Comparison of ENCODE assay signal across 9 mouse cellular contexts in the genomic region with DNA sequence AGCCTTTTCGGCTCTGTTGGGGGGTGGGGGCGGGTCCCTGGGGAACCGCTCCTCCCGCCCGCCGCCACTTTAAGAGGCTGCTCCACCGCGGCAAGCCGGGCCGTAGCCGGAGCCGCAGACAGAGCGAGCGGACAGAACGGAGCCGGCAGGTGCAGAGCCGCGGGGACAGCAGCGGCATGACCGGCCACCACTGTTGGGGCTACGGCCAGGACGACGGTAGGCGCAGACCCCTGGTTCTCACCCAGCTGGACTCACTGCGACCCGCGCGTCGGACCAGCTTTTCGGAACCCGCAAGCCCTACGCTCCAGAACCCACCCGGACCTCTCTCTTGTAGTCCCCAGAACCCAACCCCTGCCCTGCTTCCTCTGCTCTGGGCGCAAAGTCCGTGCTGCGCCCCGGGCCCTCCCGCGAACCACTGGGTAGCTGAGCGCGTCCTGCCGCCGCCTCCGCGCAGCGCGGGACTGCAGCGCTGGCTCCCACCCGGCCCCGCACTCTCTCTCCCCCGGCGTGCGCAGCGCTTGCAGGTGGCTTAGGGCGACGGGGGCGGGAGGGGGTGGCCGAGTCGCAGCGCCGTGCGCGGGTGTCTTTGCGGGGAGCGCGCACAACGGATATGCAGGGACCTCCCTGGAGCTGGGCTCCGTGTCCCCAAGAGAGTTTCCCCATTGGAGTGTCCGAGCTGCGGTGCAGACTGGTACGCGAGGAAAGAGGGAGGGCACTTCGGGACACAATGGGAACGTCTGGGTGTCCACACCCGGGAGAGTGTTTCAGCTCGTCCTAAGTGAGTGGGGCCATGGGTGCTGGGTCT. TPM values are rescaled to one million over a fixed set of nuclear protein-coding genes. Genes with fewer than 3 reads are reported as not detected.
DNase-seq lines count a peak whose midpoint lies in the region; ATAC-seq and TF ChIP-seq lines count a peak whose summit lies in the region.
"Had no signal": no experiment of that assay in that cellular context is flagged by ENCODE, and none has a peak within 500 bp of the region (broad histone marks: within the 10 kb centered on the region; RNA-seq: fewer than 3 reads in every experiment).

No protein-coding gene starts in this region.

- no peak for TF ChIP-seq CTCF in bone marrow macrophage, adult 2 months (IDR thresholded peaks at IDR 0.05; ENCODE audit: low read depth, low read length)
- TF ChIP-seq CTCF in liver, embryonic 14.5 days (IDR thresholded peaks at IDR 0.05; ENCODE audit: low read depth) = no peak

- H3K4me1 ChIP-seq in bone marrow macrophage, adult 2 months (ENCODE audit: control insufficient read depth, insufficient read depth, low read length) = no peaks in the 10 kb centered on the region
- peaks cover 15% of the 10 kb centered on the region for H3K4me1 ChIP-seq in forebrain, embryonic 13.5 days
- H3K4me1 ChIP-seq in intestine, embryonic 16.5 days (ENCODE audit: control insufficient read depth, insufficient read depth, low read length) = peaks cover 9% of the 10 kb centered on the region; the same call in 1 of the 2 replicates
- H3K4me1 ChIP-seq in liver, embryonic 14.5 days (replicated peaks; ENCODE audit: control insufficient read depth in 2 of 2, insufficient read depth in 2 of 2, low read length in 1 of 2) = no peaks in the 10 kb centered on the region; a peak in 1 of 4 replicates

- peak overlapping the region; percentile 50 for H3K9ac ChIP-seq in forebrain, embryonic 13.5 days
- H3K9ac ChIP-seq in intestine, embryonic 16.5 days (ENCODE audit: low read depth, low read length) = peak overlapping the region; percentile 61
- H3K9ac ChIP-seq in liver, embryonic 14.5 days (replicated peaks) = no peak overlapping the region

- H3K4me3 ChIP-seq in bone marrow macrophage, adult 2 months (ENCODE audit: insufficient read depth, low read length) = peak overlapping the region; percentile 54
- peak overlapping the region; percentile 46 for H3K4me3 ChIP-seq in forebrain, embryonic 13.5 days
- H3K4me3 ChIP-seq in intestine, embryonic 16.5 days (ENCODE audit: low read length) = peak overlapping the region; percentile 58
- peak overlapping the region; percentile 41 to 48 for H3K4me3 ChIP-seq in liver, embryonic 14.5 days (ENCODE audit: insufficient read depth in 1 of 2, low read depth in 2 of 2, low read length in 2 of 2)

- no peak for TF ChIP-seq POLR2A in bone marrow macrophage, adult 2 months (IDR thresholded peaks at IDR 0.05; ENCODE audit: borderline replicate concordance, low read depth, low read length)

- peak; percentile 17 to 20 for DNase-seq in heart, adult 18-20 months
- no peak for DNase-seq in heart, adult 9 months (ENCODE audit: low spot score in 2 of 2)
- DNase-seq in liver, embryonic 14.5 days (ENCODE audit: low read depth in 3 of 3, low spot score in 3 of 3) = no peak
- DNase-seq in right cerebral cortex, postnatal 10 days (ENCODE audit: low spot score in 2 of 2) = peak; percentile 58 to 60
- DNase-seq in c-Kit-positive CD71-positive TER-119-positive erythroid progenitor cells, embryonic 14.5 days (ENCODE audit: low spot score) = no peak

- H3K9me3 ChIP-seq in forebrain, embryonic 13.5 days (replicated peaks) = no peaks in the 10 kb centered on the region
- no peaks in the 10 kb centered on the region for H3K9me3 ChIP-seq in intestine, embryonic 16.5 days (ENCODE audit: control insufficient read depth, low read length)
- H3K9me3 ChIP-seq in liver, embryonic 14.5 days (ENCODE audit: control insufficient read depth, low read length) = no peaks in the 10 kb centered on the region

- ATAC-seq in forebrain, embryonic 13.5 days = peak; percentile 71
- ATAC-seq in intestine, embryonic 16.5 days = peak; percentile 57
- peak; percentile 25; the same call in 1 of the 2 replicates for ATAC-seq in liver, embryonic 14.5 days (ENCODE audit: insufficient read depth)

- peak overlapping the region; percentile 95 for H3K4me2 ChIP-seq in forebrain, embryonic 13.5 days
- peak overlapping the region; percentile 99 for H3K4me2 ChIP-seq in intestine, embryonic 16.5 days (ENCODE audit: low read depth, low read length)
- H3K4me2 ChIP-seq in liver, embryonic 14.5 days (ENCODE audit: low read depth) = peak overlapping the region; percentile 65

- H3K36me3 ChIP-seq in forebrain, embryonic 13.5 days (ENCODE audit: poor library complexity, severe bottlenecking) = no peaks in the 10 kb centered on the region
- H3K36me3 ChIP-seq in intestine, embryonic 16.5 days (ENCODE audit: control insufficient read depth, insufficient read depth, low read length) = no peaks in the 10 kb centered on the region
- H3K36me3 ChIP-seq in liver, embryonic 14.5 days (replicated peaks; ENCODE audit: control insufficient read depth, insufficient read depth, low read depth) = no peaks in the 10 kb centered on the region

- WGBS in forebrain, embryonic 13.5 days = under 1% methylated on average over 66 of the region's 76 CpGs
- WGBS in intestine, embryonic 16.5 days = 1% methylated on average over 76 of the region's 76 CpGs
- WGBS in liver, embryonic 14.5 days (ENCODE audit: insufficient replicate concordance) = 2% methylated on average over 76 of the region's 76 CpGs

- H3K27me3 ChIP-seq in forebrain, embryonic 13.5 days = peaks cover 65% of the 10 kb centered on the region
- H3K27me3 ChIP-seq in intestine, embryonic 16.5 days (replicated peaks; ENCODE audit: control insufficient read depth, insufficient read depth, low read length) = peaks cover 48% of the 10 kb centered on the region
- peaks cover 47% of the 10 kb centered on the region for H3K27me3 ChIP-seq in liver, embryonic 14.5 days (ENCODE audit: control insufficient read depth, insufficient read depth, low read length)

- TF ChIP-seq EP300 in liver, embryonic 14.5 days (IDR thresholded peaks at IDR 0.05; ENCODE audit: low read depth) = no peak

- H3K27ac ChIP-seq in bone marrow macrophage, adult 2 months (ENCODE audit: insufficient read depth, low read depth, low read length) = no peak overlapping the region
- H3K27ac ChIP-seq in forebrain, embryonic 13.5 days = no peak overlapping the region
- H3K27ac ChIP-seq in intestine, embryonic 16.5 days (ENCODE audit: low read length) = no peak overlapping the region
- no peak overlapping the region for H3K27ac ChIP-seq in liver, embryonic 14.5 days

RNA-seq across cellular contexts. Expression of a gene that starts 6.4 kb away (rescaled TPM):
- total RNA-seq in heart, adult 18-20 months (2021) = 1 to 10 TPM; 1.5 to 2.7 TPM
- 0.72 and 1.7 TPM in 2 replicates for polyA plus RNA-seq in bone marrow macrophage, adult 2 months (2012; ENCODE audit: insufficient read depth, insufficient read length, missing spikeins)
- polyA plus RNA-seq in forebrain, embryonic 13.5 days (2015; fragmentation: Nextera tagmentation; extraction: Ambion mirVana) = 1.6 and 1.7 TPM in 2 replicates
- 1.2 and 1.4 TPM in 2 replicates for polyA plus RNA-seq in intestine, embryonic 16.5 days (2015; fragmentation: Nextera tagmentation; extraction: Ambion mirVana)
- 2.5 and 5.0 TPM in 2 replicates for polyA plus RNA-seq in liver, embryonic 14.5 days (2012; rRNA removed)
- polyA plus RNA-seq in liver, embryonic 14.5 days (2014; fragmentation: Nextera tagmentation; extraction: Ambion mirVana) = 5.0 and 11.2 TPM in 2 replicates

RNA-seq across cellular contexts. Expression of a gene that starts 6.5 kb away (rescaled TPM):
- total RNA-seq in heart, adult 18-20 months (2021) = 10 to 100 TPM; 26.8 to 34.9 TPM
- 39.6 and 41.0 TPM in 2 replicates for polyA plus RNA-seq in bone marrow macrophage, adult 2 months (2012; ENCODE audit: insufficient read depth, insufficient read length, missing spikeins)
- polyA plus RNA-seq in forebrain, embryonic 13.5 days (2015; fragmentation: Nextera tagmentation; extraction: Ambion mirVana) = 113 and 115 TPM in 2 replicates
- polyA plus RNA-seq in intestine, embryonic 16.5 days (2015; fragmentation: Nextera tagmentation; extraction: Ambion mirVana) = 61.2 and 71.3 TPM in 2 replicates
- polyA plus RNA-seq in liver, embryonic 14.5 days (2012; rRNA removed) = 12.4 and 23.4 TPM in 2 replicates
- 36.4 and 37.5 TPM in 2 replicates for polyA plus RNA-seq in liver, embryonic 14.5 days (2014; fragmentation: Nextera tagmentation; extraction: Ambion mirVana)

RNA-seq across cellular contexts. Expression of a gene that starts 31.2 kb away (rescaled TPM):
- not detected for total RNA-seq in heart, adult 18-20 months (2021)
- not detected in 2 replicates for polyA plus RNA-seq in bone marrow macrophage, adult 2 months (2012; ENCODE audit: insufficient read depth, insufficient read length, missing spikeins)
- 0.08 and 0.14 TPM in 2 replicates for polyA plus RNA-seq in forebrain, embryonic 13.5 days (2015; fragmentation: Nextera tagmentation; extraction: Ambion mirVana)
- 0.07 and 0.21 TPM in 2 replicates for polyA plus RNA-seq in intestine, embryonic 16.5 days (2015; fragmentation: Nextera tagmentation; extraction: Ambion mirVana)
- not detected in 2 replicates for polyA plus RNA-seq in liver, embryonic 14.5 days (2012; rRNA removed)
- not detected in 2 replicates for polyA plus RNA-seq in liver, embryonic 14.5 days (2014; fragmentation: Nextera tagmentation; extraction: Ambion mirVana)
- total RNA-seq: MEL had no signal

RNA-seq across cellular contexts. Expression of a gene that starts 50.3 kb away (rescaled TPM):
- 10 to 100 TPM; 18.1 to 22.5 TPM for total RNA-seq in heart, adult 18-20 months (2021)
- polyA plus RNA-seq in bone marrow macrophage, adult 2 months (2012; ENCODE audit: insufficient read depth, insufficient read length, missing spikeins) = 8.0 and 9.1 TPM in 2 replicates
- 15.2 and 17.2 TPM in 2 replicates for polyA plus RNA-seq in forebrain, embryonic 13.5 days (2015; fragmentation: Nextera tagmentation; extraction: Ambion mirVana)
- 18.2 and 18.4 TPM in 2 replicates for polyA plus RNA-seq in intestine, embryonic 16.5 days (2015; fragmentation: Nextera tagmentation; extraction: Ambion mirVana)
- polyA plus RNA-seq in liver, embryonic 14.5 days (2012; rRNA removed) = 1.4 and 1.5 TPM in 2 replicates
- 2.4 and 2.6 TPM in 2 replicates for polyA plus RNA-seq in liver, embryonic 14.5 days (2014; fragmentation: Nextera tagmentation; extraction: Ambion mirVana)

Comparison
In these comparisons a context has a peak if more than half of its experiments do, and no peak if none do; other contexts are left out.
1. DNase-seq: peak in heart, adult 18-20 months (2 of 2) and right cerebral cortex, postnatal 10 days (2 of 2); none in heart, adult 9 months (0 of 2), liver, embryonic 14.5 days (0 of 3) and c-Kit-positive CD71-positive TER-119-positive erythroid progenitor cells, embryonic 14.5 days (single experiment).
2. Peak in every context shown above with its lines, with median percentiles within 50 percentile points of each other: H3K4me3 ChIP-seq, ATAC-seq and H3K4me2 ChIP-seq.